Mouse (Mus musculus): ENCODE results near the gene Atp13a4.

Atp13a4 gene

DNA sequence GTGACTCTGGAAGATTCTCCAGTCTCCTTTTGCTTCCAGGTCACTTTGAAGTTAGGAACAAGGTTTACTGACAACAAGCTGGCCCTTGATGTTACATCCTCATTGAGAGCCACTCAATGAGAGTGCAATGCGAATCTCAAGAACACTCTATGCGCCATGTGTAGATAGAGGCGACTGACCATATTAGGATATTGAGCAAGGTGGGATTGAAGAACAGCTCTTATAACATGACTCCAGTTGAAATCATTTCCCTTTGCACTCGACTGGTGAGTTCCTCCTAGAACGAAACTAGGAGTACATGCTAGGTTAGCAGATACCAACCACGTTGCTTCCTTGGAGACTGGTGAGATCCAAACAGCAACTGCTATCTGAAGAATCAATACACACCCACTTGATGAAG is 64.3 kb downstream of the Atp13a4 start:
- DNase-seq (ENCODE audit: extremely low read depth, low read depth): no peak

DNA sequence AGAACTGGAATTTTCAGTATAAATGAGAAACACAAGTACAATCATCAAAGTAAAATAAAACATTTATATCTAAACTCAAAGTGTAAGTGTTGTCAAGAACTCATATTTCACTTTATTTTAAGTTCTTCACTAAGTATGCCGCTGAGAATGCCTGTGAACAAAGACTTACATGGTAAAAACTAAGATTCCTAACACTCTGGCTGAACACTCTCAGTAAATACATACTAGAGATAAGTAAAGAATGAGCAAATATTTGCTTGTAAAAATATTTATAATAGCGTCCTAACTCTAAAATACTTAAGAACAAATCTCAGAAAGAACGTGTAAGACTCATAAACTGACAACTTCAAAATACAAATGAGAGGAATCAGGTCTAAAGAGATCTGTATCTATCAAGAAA is 80.9 kb downstream of the Atp13a4 start:
- DNase-seq (ENCODE audit: extremely low read depth, low read depth): no peak

DNA sequence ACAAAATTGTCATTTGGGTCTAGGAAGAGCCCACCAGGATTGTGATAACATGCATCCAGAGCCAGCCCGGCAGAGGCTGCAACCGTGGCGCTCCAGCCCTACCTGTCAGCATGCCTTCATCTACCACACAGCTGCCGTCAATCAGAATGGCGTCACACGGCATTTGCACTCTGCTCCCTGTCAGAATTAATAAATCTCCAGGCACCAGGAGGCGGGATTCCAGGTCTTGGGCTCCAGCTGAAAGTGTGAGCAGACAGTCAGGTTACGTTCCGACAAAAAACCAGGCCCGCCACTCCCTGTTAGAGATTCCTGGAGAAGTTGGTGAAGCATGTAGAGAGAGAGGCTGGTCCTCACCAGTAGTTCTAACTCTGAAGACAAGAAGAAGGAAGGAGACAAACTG is 85.3 kb downstream of the Atp13a4 start:
- no peak for DNase-seq (ENCODE audit: extremely low read depth, low read depth)

DNA sequence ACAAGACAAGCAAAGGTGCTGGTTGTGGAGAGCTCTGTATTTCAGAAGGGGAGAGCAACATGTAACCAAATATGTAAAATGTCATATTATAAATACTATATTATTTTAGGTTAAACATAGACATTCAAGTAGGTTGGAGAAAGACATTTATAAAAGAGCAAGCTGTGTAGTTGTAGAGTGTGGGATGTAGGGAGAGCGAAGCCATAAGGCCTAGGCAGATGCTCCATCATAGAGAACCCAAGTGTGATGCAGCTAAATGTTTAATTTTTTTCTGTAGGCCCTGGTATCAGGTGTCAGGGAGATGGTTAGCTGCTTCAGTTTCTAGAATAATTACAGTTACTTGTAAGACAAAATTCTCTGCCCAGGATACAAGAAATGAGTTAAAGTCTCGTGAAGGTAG is 87.8 kb downstream of the Atp13a4 start:
- no peak for DNase-seq (ENCODE audit: extremely low read depth, low read depth)

DNA sequence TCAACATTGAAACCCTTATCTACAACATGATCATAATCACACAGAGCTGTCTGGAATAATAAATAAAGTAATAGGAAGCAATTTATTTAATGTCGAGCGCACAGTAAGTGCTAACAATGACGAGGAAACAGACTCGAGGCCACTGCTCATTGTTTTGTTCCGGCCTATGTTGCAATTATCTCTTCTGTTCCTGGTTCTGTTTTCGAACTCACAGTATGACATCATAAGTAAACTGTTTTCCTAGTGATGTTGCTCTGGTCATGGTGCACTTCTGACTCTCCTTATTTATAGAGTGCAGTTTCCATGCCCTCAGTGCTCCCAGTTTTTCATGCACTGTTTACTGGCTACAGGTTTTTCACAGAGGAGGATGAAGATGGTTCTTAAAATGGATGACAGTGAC is 91.4 kb downstream of the Atp13a4 start:
- DNase-seq (ENCODE audit: extremely low read depth, low read depth): no peak

DNA sequence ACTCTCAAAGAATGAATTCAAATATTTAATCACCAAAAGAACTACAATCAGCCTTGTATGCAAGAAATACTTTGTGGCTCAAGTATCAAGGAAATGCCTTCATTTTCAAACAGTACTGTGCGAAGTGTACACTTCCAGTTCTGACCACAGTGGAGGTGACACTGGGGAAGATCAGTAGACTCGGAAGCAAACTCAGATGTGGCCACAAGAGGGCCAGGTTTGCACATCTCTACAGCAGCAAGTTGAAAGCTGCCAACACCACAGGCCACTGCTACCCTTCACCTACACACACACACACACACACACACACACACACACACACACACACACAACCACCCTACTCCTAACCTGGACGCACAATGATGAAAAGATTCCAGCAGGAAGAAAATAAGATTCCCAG is 93.0 kb downstream of the Atp13a4 start:
- no peak for DNase-seq (ENCODE audit: extremely low read depth, low read depth)

DNA sequence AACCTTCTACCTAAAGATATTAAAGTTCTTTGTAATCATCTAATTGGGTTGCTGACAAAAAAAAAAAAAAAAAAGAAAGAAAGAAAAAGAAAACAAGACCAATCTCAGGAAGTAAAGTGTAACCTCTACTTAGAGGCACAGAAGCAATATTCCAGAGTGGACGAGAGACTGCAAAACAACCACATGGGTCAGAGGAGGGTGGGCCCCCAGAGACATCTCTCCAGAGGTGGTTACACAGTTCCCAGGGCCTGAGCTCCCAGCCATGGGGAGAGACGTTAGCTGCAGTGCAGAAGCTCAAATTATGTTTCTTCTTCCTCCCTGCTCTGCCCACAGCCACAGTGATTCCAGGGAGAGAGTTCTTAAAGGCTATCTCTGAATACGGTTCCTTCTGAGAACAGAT is 102.5 kb downstream of the Atp13a4 start:
- DNase-seq (ENCODE audit: extremely low read depth, low read depth): no peak

DNA sequence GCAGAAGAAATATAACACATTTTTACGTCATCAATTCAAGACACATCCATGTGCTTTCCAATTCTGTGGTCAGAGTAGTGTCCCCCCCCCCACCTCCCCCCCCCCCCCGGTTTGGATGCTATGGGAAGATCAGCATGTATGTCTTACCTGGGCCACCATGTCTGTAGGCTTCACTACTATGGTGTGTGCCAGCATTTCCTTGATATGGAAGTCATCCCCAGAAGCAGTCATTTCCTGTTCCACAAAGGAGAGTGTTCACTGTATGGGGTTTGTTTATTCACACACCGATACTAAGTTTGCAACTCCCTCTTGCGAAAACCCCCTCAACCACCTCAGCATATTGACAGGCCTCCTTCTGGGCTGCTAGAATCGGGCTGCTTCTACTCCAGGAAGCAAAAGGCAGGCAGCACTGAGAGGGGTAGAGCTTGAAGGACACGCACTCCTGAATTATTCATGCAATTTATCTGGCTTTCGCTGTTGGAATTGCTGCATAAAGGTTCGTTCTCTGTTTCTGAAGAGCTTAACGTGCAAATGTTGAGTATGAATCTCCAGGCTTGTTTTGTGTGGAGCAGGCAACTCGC is 103.2 kb downstream of the Atp13a4 start:
- no peak for DNase-seq (ENCODE audit: extremely low read depth, low read depth)

DNA sequence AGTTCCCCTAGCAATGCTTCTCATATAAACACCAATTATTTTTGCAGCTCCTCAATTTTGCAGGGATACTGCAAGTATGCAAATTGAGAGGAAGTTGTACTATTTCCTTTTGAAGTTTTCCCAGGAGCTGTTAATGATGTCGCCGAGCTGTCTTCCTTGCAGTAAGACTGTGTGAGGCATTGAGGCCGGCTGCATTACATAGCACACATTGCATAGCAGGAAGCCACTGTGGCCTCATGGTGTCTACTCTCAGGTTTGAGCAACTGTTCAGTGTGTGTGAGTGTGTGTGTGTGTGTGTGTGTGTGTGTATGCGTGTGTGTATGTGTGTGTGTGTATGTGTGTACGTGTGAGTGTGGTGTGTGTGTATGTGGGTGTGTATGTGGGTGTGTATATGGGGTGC is 106.6 kb downstream of the Atp13a4 start:
- DNase-seq (ENCODE audit: extremely low read depth, low read depth): no peak

DNA sequence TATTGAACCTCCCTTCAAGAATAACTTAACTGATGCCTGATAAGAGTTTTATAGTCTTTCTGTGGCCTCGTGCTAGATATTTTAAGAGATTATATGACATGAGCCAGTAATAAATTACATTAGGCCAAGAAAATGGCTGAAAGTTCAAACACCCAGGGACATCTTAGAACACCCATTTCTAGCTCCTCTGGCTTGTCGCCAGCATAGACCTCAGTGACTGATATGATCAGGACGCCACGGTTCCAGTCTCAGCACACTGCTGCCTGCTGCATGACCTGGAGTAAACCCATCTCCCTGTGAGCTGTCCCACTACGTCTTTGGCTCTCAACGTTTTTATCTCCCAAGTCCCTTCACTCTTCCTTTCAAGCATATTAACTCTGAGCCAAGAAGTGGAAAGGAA is 108.9 kb downstream of the Atp13a4 start:
- DNase-seq (ENCODE audit: extremely low read depth, low read depth): no peak

DNA sequence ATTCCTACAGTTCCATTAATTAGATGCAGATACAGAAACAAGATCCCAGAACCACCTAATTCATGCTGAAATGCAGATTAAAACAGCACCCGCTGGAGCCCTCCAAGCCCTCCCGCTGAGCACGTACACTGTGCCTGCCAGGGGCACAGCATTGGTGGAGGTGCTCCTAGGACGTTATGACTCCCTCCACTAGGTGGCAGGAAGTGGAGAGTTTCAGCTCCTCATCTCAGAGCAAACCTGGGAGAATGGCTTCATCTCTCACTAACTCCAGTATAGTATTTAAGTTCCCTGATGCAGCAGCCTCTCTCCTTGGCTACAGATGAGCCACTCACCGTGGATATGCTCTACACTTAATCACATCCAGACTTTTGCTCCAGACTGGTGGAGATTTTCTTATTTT is 110.0 kb downstream of the Atp13a4 start:
- DNase-seq (ENCODE audit: extremely low read depth, low read depth): no peak

DNA sequence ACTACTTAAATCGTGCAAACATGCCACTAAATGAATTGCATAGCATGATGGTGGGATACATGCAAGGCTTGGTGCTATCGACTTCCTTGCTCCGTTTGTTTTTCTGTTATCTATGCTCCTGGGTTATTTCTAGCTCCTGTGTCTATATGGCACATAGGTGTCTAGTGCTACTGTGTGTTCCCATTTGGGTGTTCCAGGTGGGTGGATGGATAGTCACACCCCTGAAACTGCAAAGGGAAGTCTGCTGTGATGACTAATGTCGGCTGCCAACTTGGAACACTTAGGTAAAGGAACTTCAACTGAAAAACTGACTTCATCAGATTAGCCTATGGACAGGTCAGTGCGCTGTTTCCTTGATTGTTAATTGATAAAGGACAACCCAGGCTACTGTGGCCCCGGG is 129.8 kb downstream of the Atp13a4 start:
- no peak for DNase-seq (ENCODE audit: extremely low read depth, low read depth)

DNA sequence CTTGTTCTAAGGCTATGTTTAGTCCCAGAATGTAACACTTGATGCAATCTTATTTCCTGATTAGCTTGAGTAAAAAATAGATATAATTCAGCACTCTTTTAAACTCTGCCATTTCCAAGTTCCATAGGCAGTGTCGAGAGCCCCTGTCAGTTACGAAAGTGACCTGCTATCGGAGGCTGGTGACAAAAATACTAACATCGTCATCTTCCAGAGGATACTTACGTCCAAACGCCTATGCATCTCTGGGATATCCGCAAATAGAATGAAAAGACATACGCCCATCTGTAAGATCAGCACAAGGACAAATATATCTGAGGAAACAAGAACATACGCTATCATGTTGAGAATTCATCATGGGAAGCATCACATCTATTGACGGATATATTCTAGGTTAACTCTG is 137.3 kb downstream of the Atp13a4 start:
- no peak for DNase-seq (ENCODE audit: extremely low read depth, low read depth)

DNA sequence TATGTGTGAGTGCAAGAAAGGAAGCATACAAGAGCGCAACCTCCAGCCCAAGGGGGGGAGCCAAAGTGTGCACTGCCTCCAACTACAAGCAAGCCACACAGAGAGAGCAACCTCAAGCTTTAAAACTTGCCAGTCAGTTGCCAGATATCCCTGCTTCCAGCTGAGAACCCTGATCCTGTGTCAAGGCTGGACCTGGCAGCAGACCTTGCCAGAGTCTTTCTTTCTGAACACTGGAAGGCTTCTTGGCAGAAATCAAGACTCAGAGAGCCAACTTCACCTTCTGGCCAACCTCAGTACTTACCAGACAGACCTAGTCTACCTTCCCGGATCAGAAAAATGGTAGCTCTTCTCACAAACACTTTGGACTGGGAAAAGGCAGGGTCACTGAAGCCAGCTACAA is 145.6 kb downstream of the Atp13a4 start:
- no peak for DNase-seq (ENCODE audit: extremely low read depth, low read depth)

DNA sequence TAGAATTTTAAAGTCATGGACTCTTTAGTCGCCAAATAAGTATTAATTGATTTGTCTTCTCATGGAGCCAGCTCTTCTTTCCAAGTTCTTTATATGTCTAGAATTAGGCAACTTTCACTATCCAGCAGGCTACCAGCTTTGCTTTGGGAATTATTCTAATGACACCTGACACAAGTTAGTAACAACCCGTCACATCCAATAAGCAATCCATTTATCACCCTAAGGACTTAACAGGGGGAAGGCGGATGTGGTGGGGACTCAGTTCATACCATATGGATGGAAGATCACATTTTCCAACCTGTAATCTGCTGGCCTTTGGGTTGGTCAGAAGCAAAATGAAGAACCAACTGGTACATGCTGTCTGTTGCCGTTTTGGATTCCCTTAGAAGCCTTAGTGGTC is 159.9 kb downstream of the Atp13a4 start:
- DNase-seq (ENCODE audit: extremely low read depth, low read depth): no peak

DNA sequence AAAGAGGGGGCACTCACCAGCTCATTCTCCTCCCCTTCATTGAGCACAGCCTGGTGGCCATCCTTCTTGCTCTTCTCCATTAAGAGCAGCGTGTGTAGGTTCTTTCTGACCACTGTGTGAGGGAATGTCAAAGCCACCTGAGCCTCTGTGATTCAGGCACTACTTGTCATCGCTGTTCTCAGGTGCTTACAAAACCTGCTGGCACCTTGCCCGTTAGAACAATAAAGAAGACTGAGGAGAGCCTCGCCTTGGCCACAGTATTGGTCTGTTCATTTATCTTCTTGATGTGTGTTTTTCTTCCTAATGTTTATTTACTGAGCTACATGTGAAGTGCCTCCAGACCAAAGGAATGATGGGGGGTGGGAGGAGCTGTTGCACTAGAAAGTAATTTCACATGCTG is 166.2 kb downstream of the Atp13a4 start, which contains the start of gene Atp13a5:
Atp13a5 (minus strand) TSS at position 275 of the 400 bp plus-strand sequence.
- no peak for DNase-seq (ENCODE audit: extremely low read depth, low read depth)

DNA sequence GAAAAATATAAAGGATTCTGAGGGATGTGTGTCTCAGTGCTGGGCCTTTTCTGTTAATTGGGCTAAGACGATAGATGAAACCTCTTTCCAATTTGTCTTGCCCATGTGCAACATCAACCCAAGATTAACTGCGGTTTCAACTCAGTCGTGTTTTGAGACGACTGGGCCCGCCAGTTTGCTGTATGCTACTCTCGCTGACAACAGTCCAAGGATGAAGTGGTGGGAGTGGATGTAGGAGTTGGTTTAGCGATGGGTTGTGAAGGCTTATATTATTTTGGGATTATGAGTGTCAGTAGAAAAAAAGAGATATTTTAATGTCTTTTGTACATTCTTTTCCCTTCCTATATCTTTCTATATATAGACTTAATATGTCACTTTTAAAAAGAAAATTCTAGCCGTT is 170.0 kb downstream of the Atp13a4 start:
- DNase-seq (ENCODE audit: extremely low read depth, low read depth): no peak
